Mouse (Mus musculus): ENCODE measurements around the gene Mvb12a.
A peak's percentile ranks its signal among the peaks of the same experiment; 100 is the strongest.

Mvb12a gene

GRCm38 (mm10) chr8:71542632-71543343, at the start of gene Mvb12a:
Mvb12a (plus strand) TSS chr8:71542922.
- peak; percentile 97 for DNase-seq (ENCODE audit: low read depth, low spot score)

- peak; percentile 91 for DNase-seq (ENCODE audit: low read depth, low spot score)
Measured at GRCm38 (mm10) chr8:71495039-71495438, 47.7 kb upstream of the Mvb12a start.

GRCm38 (mm10) chr8:71495811-71496210, 46.9 kb upstream of the Mvb12a start:
- DNase-seq (ENCODE audit: low read depth, low spot score): no peak

- no peak for DNase-seq (ENCODE audit: low read depth, low spot score)
Measured at GRCm38 (mm10) chr8:71496481-71496880, 46.2 kb upstream of the Mvb12a start.

- DNase-seq (ENCODE audit: low read depth, low spot score): no peak
Measured at GRCm38 (mm10) chr8:71497077-71497645, 45.6 kb upstream of the Mvb12a start.

- DNase-seq (ENCODE audit: low read depth, low spot score): no peak
Measured at GRCm38 (mm10) chr8:71497881-71498501, 44.7 kb upstream of the Mvb12a start.

GRCm38 (mm10) chr8:71498816-71499690, 43.7 kb upstream of the Mvb12a start:
- no peak for DNase-seq (ENCODE audit: low read depth, low spot score)

- DNase-seq (ENCODE audit: low read depth, low spot score): no peak
Measured at GRCm38 (mm10) chr8:71504349-71504748, 38.4 kb upstream of the Mvb12a start.

GRCm38 (mm10) chr8:71505326-71505725, 37.4 kb upstream of the Mvb12a start:
- no peak for DNase-seq (ENCODE audit: low read depth, low spot score)

GRCm38 (mm10) chr8:71505979-71506378, 36.7 kb upstream of the Mvb12a start:
- DNase-seq (ENCODE audit: low read depth, low spot score): no peak

- no peak for DNase-seq (ENCODE audit: low read depth, low spot score)
Measured at GRCm38 (mm10) chr8:71507589-71508104, 35.1 kb upstream of the Mvb12a start.

GRCm38 (mm10) chr8:71509316-71509715, 33.4 kb upstream of the Mvb12a start:
- no peak for DNase-seq (ENCODE audit: low read depth, low spot score)

GRCm38 (mm10) chr8:71511644-71512043, 31.1 kb upstream of the Mvb12a start, which contains the start of gene Plvap:
Plvap (minus strand) TSS chr8:71511752.
- no peak for DNase-seq (ENCODE audit: low read depth, low spot score)

GRCm38 (mm10) chr8:71513018-71513754, 29.5 kb upstream of the Mvb12a start:
- DNase-seq (ENCODE audit: low read depth, low spot score): no peak

- DNase-seq (ENCODE audit: low read depth, low spot score): no peak
Measured at GRCm38 (mm10) chr8:71515043-71515442, 27.7 kb upstream of the Mvb12a start.

GRCm38 (mm10) chr8:71516786-71517185, 25.9 kb upstream of the Mvb12a start:
- no peak for DNase-seq (ENCODE audit: low read depth, low spot score)

GRCm38 (mm10) chr8:71519037-71519825, 23.5 kb upstream of the Mvb12a start:
- DNase-seq (ENCODE audit: low read depth, low spot score): peak; percentile 84

GRCm38 (mm10) chr8:71521634-71522033, 21.1 kb upstream of the Mvb12a start:
- DNase-seq (ENCODE audit: low read depth, low spot score): peak; percentile 96

GRCm38 (mm10) chr8:71525226-71526050, 17.3 kb upstream of the Mvb12a start, which contains the start of gene Ccdc194:
Ccdc194 (minus strand) TSS chr8:71525711.
- no peak for DNase-seq (ENCODE audit: low read depth, low spot score)
